Mouse (Mus musculus) limb, embryonic 15.5 days (tissue): ENCODE data around the gene Gar1. TPM values are rescaled to one million over a fixed set of nuclear protein-coding genes. Genes with fewer than 3 reads are reported as not detected.

Experiments
- ATAC-seq: fragments of 200-750 bp; cut with Nextera tagmentation; 2 replicates; pipeline ENCODE4 v1.8.0; 2017; ENCODE audit warnings: low read depth, moderate TSS enrichment; ENCODE audit not compliant: insufficient number of reproducible peaks, low FRiP score, low TSS enrichment
- H3K27ac ChIP-seq: fragments of 300-500 bp; sonication (generic); 2 replicates; pipeline ENCODE4 v1.5.1; 2015; ENCODE audit warnings: moderate library complexity, mild to moderate bottlenecking, inconsistent platforms
- H3K27me3 ChIP-seq: fragments of 300-500 bp; sonication (generic); 2 replicates; pipeline ENCODE4 v1.6.1; 2015; ENCODE audit warnings: inconsistent platforms
- H3K36me3 ChIP-seq: fragments of 300-500 bp; sonication (generic); 2 replicates; pipeline ENCODE4 v1.6.1; 2015; ENCODE audit warnings: inconsistent platforms
- H3K4me1 ChIP-seq: fragments of 300-500 bp; sonication (generic); 2 replicates; pipeline ENCODE4 v1.6.1; 2015; ENCODE audit warnings: inconsistent platforms
- H3K4me2 ChIP-seq: fragments of 300-500 bp; sonication (generic); 2 replicates; pipeline ENCODE4 v1.6.1; 2015; ENCODE audit warnings: mild to moderate bottlenecking, inconsistent platforms
- H3K4me3 ChIP-seq: fragments of 300-500 bp; sonication (generic); 2 replicates; pipeline ENCODE4 v1.5.1; 2015; ENCODE audit warnings: mild to moderate bottlenecking, inconsistent platforms
- H3K9ac ChIP-seq: fragments of 300-500 bp; sonication (generic); 2 replicates; pipeline ENCODE4 v1.6.1; 2015; ENCODE audit warnings: inconsistent platforms
- H3K9me3 ChIP-seq: fragments of 300-500 bp; sonication (generic); 2 replicates; pipeline ENCODE4 v1.6.1; 2016; ENCODE audit warnings: inconsistent platforms
- WGBS: fragments of 180-500 bp; shearing (Covaris S2); methylation state at CpG from one replicate; pipeline ENCODE4 v1.1.7; 2015; 5-methylcytosine and 5-hydroxymethylcytosine counted together
- polyA plus RNA-seq: library from polyadenylated mRNA; unstranded; fragments of >200 nt; fragmentation: Nextera tagmentation; extraction: Ambion mirVana; gene quantifications from 2 replicates; pipeline ENCODE4 v1.2.1, GENCODE M21; 2015

Gene Gar1
- polyA plus RNA-seq, 1 experiment from 2014 or later = 72.5 TPM

- H3K36me3 ChIP-seq = no peaks in the 10 kb centered on the region
- no peak overlapping the region for H3K27ac ChIP-seq
- no peak overlapping the region for H3K4me3 ChIP-seq
- H3K27me3 ChIP-seq = no peaks in the 10 kb centered on the region
- H3K4me2 ChIP-seq = no peak overlapping the region
- H3K9me3 ChIP-seq = no peaks in the 10 kb centered on the region
- no peaks in the 10 kb centered on the region for H3K4me1 ChIP-seq
- ATAC-seq = no peak
- H3K9ac ChIP-seq = no peak overlapping the region
- 64% methylated on average over 11 of the region's 11 CpGs for WGBS
These were observed 32.6 kb downstream of the Gar1 start for GRCm38 (mm10) chr3:129798551-129798950.

- no peaks in the 10 kb centered on the region for H3K36me3 ChIP-seq
- H3K9me3 ChIP-seq = no peaks in the 10 kb centered on the region
- no peak for ATAC-seq
- H3K4me3 ChIP-seq = no peak overlapping the region
- H3K9ac ChIP-seq = no peak overlapping the region
- H3K4me2 ChIP-seq = no peak overlapping the region
- no peaks in the 10 kb centered on the region for H3K4me1 ChIP-seq
- WGBS = 72% methylated on average over 5 of the region's 5 CpGs
- no peaks in the 10 kb centered on the region for H3K27me3 ChIP-seq
- no peak overlapping the region for H3K27ac ChIP-seq
These were observed 33.9 kb downstream of the Gar1 start for GRCm38 (mm10) chr3:129797341-129797740.

- Histone ChIP-seq H3K4me1 (no peaks in the 10 kb centered on the region), H3K27ac (no peak overlapping the region), H3K36me3 (no peaks in the 10 kb centered on the region), H3K9ac (no peak overlapping the region), H3K4me2 (no peak overlapping the region), H3K9me3 (no peaks in the 10 kb centered on the region), H3K4me3 (no peak overlapping the region), H3K27me3 (no peaks in the 10 kb centered on the region)
- WGBS = 79% methylated on average over 5 of the region's 5 CpGs
- ATAC-seq = no peak
These were observed 37.4 kb downstream of the Gar1 start for GRCm38 (mm10) chr3:129793801-129794200.

GRCm38 (mm10) chr3:129782746-129783145 is 48.5 kb downstream of the Gar1 start:
- ATAC-seq = no peak
- H3K4me3 ChIP-seq = no peak overlapping the region
- 89% methylated on average over 3 of the region's 3 CpGs for WGBS
- no peak overlapping the region for H3K9ac ChIP-seq
- no peaks in the 10 kb centered on the region for H3K9me3 ChIP-seq
- H3K36me3 ChIP-seq = no peaks in the 10 kb centered on the region
- no peaks in the 10 kb centered on the region for H3K27me3 ChIP-seq
- H3K4me1 ChIP-seq = no peaks in the 10 kb centered on the region
- H3K27ac ChIP-seq = no peak overlapping the region
- H3K4me2 ChIP-seq = no peak overlapping the region

- Histone ChIP-seq H3K4me1 (no peaks in the 10 kb centered on the region), H3K9me3 (no peaks in the 10 kb centered on the region), H3K27me3 (no peaks in the 10 kb centered on the region), H3K4me2 (no peak overlapping the region), H3K9ac (no peak overlapping the region), H3K36me3 (no peaks in the 10 kb centered on the region), H3K27ac (no peak overlapping the region), H3K4me3 (no peak overlapping the region)
- ATAC-seq = no peak
- 39% methylated on average over 10 of the region's 10 CpGs for WGBS
These were observed 49.8 kb downstream of the Gar1 start for GRCm38 (mm10) chr3:129781435-129781834.

Other genes with a start within 250 kb of the Gar1 start
- 1.9 and 2.2 TPM in 2 replicates for gene Egf, start 76.1 kb downstream of the Gar1 start, polyA plus RNA-seq
- gene Lrit3, start 27.4 kb downstream of the Gar1 start, polyA plus RNA-seq = not detected in 2 replicates
- 0.27 TPM in 1 of 2 replicates, not detected in the other for gene Rrh, start 8.8 kb downstream of the Gar1 start, polyA plus RNA-seq
- 0.72 TPM in 1 of 2 replicates, not detected in the other for gene Cfi, start 4.5 kb upstream of the Gar1 start, polyA plus RNA-seq
- gene Pla2g12a, start 47.2 kb upstream of the Gar1 start, polyA plus RNA-seq = 28.1 and 29.8 TPM in 2 replicates
- gene Casp6, start 70.0 kb upstream of the Gar1 start, polyA plus RNA-seq = 54.2 and 58.2 TPM in 2 replicates
- gene Mcub, start 138.8 kb upstream of the Gar1 start, polyA plus RNA-seq = 7.3 and 9.3 TPM in 2 replicates
- gene Sec24b, start 230.2 kb upstream of the Gar1 start, polyA plus RNA-seq = 29.8 and 30.0 TPM in 2 replicates